Mouse (Mus musculus): ENCODE measurements around the gene Arl4c. TPM values are rescaled to one million over a fixed set of nuclear protein-coding genes. Genes with fewer than 3 reads are reported as not detected.

Gene Arl4c
- polyA plus RNA-seq, 1 experiment, result not detected

GRCm38 (mm10) chr1:88681596-88681995 is 20.4 kb downstream of the Arl4c start:
- no peak for TF ChIP-seq GATA1 (IDR thresholded peaks at IDR 0.05; ENCODE audit: low read length)

- no peak for TF ChIP-seq GATA1 (IDR thresholded peaks at IDR 0.05; ENCODE audit: low read length)
Observed at GRCm38 (mm10) chr1:88680804-88681203, 21.2 kb downstream of the Arl4c start.

GRCm38 (mm10) chr1:88678231-88678739 is 23.7 kb downstream of the Arl4c start:
- TF ChIP-seq GATA1 (IDR thresholded peaks at IDR 0.05; ENCODE audit: low read length), result no peak

- TF ChIP-seq GATA1 (IDR thresholded peaks at IDR 0.05; ENCODE audit: low read length), result no peak
Observed at GRCm38 (mm10) chr1:88670807-88671206, 31.2 kb downstream of the Arl4c start.

- no peak for TF ChIP-seq GATA1 (IDR thresholded peaks at IDR 0.05; ENCODE audit: low read length)
Observed at GRCm38 (mm10) chr1:88668846-88669810, 32.9 kb downstream of the Arl4c start.

- TF ChIP-seq GATA1 (IDR thresholded peaks at IDR 0.05; ENCODE audit: low read length), result no peak
Observed at GRCm38 (mm10) chr1:88668353-88668752, 33.7 kb downstream of the Arl4c start.

- TF ChIP-seq GATA1 (IDR thresholded peaks at IDR 0.05; ENCODE audit: low read length), result no peak
Observed at GRCm38 (mm10) chr1:88664623-88665022, 37.4 kb downstream of the Arl4c start.

GRCm38 (mm10) chr1:88662736-88663135 is 39.3 kb downstream of the Arl4c start:
- no peak for TF ChIP-seq GATA1 (IDR thresholded peaks at IDR 0.05; ENCODE audit: low read length)

- no peak for TF ChIP-seq GATA1 (IDR thresholded peaks at IDR 0.05; ENCODE audit: low read length)
Observed at GRCm38 (mm10) chr1:88661209-88661608, 40.8 kb downstream of the Arl4c start.

- no peak for TF ChIP-seq GATA1 (IDR thresholded peaks at IDR 0.05; ENCODE audit: low read length)
Observed at GRCm38 (mm10) chr1:88658290-88658857, 43.6 kb downstream of the Arl4c start.

- no peak for TF ChIP-seq GATA1 (IDR thresholded peaks at IDR 0.05; ENCODE audit: low read length)
Observed at GRCm38 (mm10) chr1:88656096-88656480, 45.9 kb downstream of the Arl4c start.

- no peak for TF ChIP-seq GATA1 (IDR thresholded peaks at IDR 0.05; ENCODE audit: low read length)
Observed at GRCm38 (mm10) chr1:88655473-88656095, 46.4 kb downstream of the Arl4c start.

GRCm38 (mm10) chr1:88654521-88655472 is 47.2 kb downstream of the Arl4c start:
- TF ChIP-seq GATA1 (IDR thresholded peaks at IDR 0.05; ENCODE audit: low read length), result no peak

- TF ChIP-seq GATA1 (IDR thresholded peaks at IDR 0.05; ENCODE audit: low read length), result no peak
Observed at GRCm38 (mm10) chr1:88653614-88654520, 48.2 kb downstream of the Arl4c start.

All from G1E-ER4 (cell line).